Mouse (Mus musculus): Measurements from ENCODE around the gene A930033H14Rik. TPM values are rescaled to one million over a fixed set of nuclear protein-coding genes. Genes with fewer than 3 reads are reported as not detected.

A930033H14Rik gene
- polyA plus RNA-seq, 1 experiment = 1.9 TPM

DNA sequence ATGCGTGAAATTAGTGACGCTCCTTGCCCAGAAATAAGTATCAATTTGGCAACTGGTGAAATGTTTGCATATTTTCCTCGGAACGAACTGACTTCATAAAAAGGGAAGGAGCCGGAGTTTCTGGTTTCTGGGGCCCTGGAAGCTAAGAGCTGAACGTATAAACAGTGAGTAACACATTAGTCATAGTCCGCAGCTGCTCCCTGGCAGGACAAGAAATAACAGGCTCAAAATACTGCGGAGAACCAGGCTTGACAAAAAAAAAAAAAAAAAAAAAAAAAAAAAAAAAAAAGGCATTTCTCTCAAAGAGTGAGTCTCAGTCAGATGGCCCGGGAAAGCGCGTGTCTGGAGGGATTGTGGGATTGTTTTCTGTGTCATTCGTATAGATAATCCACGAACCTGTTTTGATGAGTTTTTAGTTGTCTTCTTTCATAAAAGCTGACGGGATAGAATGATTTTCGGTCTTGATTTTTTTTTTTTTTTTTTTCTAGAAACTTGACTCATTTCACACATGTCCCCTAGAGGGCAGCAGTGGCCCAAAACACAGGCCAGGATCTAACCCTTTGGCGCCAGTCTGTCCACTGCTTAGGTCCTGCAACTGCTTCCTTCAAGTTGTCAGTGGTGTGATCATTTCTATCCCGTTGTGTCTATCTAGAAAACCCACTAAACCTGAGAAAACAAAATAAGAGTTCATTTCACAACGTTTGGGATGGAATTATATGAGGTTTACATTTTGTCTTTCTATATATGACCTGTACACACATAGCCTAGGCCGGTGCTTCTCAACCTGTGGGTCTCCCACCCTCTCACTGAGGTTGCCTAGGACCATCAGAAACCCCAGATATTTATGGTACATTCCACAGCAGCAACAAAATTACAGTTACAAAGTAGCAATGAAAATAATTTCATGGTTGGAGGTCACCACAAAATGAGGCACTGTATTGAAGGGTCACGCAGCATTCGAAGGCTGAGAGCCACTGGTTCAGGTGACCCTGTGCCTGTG is 26.7 kb downstream of the A930033H14Rik start:
- peak overlapping the region; percentile 20; the same call in 1 of the 2 replicates for H3K4me3 ChIP-seq (ENCODE audit: insufficient read depth, low read length)
- H3K4me1 ChIP-seq (ENCODE audit: control insufficient read depth, insufficient read depth, low read length) = peaks cover 3% of the 10 kb centered on the region; the same call in 1 of the 2 replicates
- H3K27ac ChIP-seq (ENCODE audit: insufficient read depth, low read length) = no peak overlapping the region
- TF ChIP-seq CTCF (IDR thresholded peaks at IDR 0.05; ENCODE audit: extremely low read depth, insufficient read depth, low read length) (peak; percentile 71), POLR2A (IDR thresholded peaks at IDR 0.05; ENCODE audit: extremely low read depth, insufficient read depth, low read length) (no peak)

GRCm38 (mm10) chr10:69185431-69185830 is 27.5 kb downstream of the A930033H14Rik start:
- no peak for TF ChIP-seq CTCF (IDR thresholded peaks at IDR 0.05; ENCODE audit: extremely low read depth, insufficient read depth, low read length)
- no peak for TF ChIP-seq POLR2A (IDR thresholded peaks at IDR 0.05; ENCODE audit: extremely low read depth, insufficient read depth, low read length)
- H3K4me1 ChIP-seq (ENCODE audit: control insufficient read depth, insufficient read depth, low read length) = peaks cover 3% of the 10 kb centered on the region; the same call in 1 of the 2 replicates
- H3K27ac ChIP-seq (ENCODE audit: insufficient read depth, low read length) = no peak overlapping the region
- no peak overlapping the region for H3K4me3 ChIP-seq (ENCODE audit: insufficient read depth, low read length)

DNA sequence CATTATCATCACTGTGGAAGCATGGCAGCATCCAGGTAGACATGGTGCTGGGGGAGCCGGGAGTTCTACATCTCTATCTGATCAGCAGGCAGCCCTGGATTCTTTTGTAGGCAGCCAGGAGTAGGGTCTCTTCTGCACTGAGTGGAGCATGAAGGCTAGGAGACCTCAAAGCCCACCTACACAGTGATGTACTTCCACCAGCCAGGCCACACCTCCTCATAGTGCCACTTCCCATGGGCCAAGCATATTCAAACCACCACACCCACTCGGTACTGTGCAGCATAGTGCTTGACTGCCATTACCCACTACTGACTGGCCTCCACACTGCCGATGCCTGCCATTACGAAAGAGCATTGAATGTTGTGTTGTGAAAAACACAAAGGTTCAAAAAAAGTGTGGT is 28.0 kb downstream of the A930033H14Rik start:
- TF ChIP-seq POLR2A (IDR thresholded peaks at IDR 0.05; ENCODE audit: extremely low read depth, insufficient read depth, low read length) (no peak), CTCF (IDR thresholded peaks at IDR 0.05; ENCODE audit: extremely low read depth, insufficient read depth, low read length) (no peak)
- no peak overlapping the region for H3K4me3 ChIP-seq (ENCODE audit: insufficient read depth, low read length)
- H3K27ac ChIP-seq (ENCODE audit: insufficient read depth, low read length) = no peak overlapping the region

GRCm38 (mm10) chr10:69180997-69181396 is 31.9 kb downstream of the A930033H14Rik start:
- Histone ChIP-seq H3K27ac (ENCODE audit: insufficient read depth, low read length) (no peak overlapping the region), H3K4me3 (ENCODE audit: insufficient read depth, low read length) (no peak overlapping the region), H3K4me1 (ENCODE audit: control insufficient read depth, insufficient read depth, low read length) (peaks cover 3% of the 10 kb centered on the region; the same call in 1 of the 2 replicates)
- TF ChIP-seq CTCF (IDR thresholded peaks at IDR 0.05; ENCODE audit: extremely low read depth, insufficient read depth, low read length) = no peak
- TF ChIP-seq POLR2A (IDR thresholded peaks at IDR 0.05; ENCODE audit: extremely low read depth, insufficient read depth, low read length) = no peak

More for the DNA sequence above, 28.0 kb downstream of the A930033H14Rik start:
- H3K4me1 ChIP-seq (ENCODE audit: control insufficient read depth, insufficient read depth, low read length) = peaks cover 3% of the 10 kb centered on the region; the same call in 1 of the 2 replicates

DNA sequence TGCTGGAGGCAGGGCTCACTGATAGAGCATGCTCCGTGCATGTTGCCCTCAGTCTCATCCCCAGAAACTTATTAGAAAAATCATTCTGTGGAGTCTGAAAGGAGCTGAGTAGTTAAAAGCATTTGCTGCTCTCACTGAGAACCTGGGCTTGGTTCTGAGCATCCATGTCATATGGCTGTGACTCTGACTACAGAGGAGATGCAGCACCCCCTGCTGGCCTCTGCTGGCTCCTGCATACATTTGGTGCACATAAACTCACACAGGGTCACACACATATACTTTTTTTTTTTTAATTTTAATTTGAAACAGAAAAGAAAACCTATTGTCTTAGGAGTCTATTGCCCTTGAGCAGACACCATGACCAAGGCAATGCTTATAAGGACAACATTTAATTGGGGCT is 33.6 kb downstream of the A930033H14Rik start:
- TF ChIP-seq POLR2A (IDR thresholded peaks at IDR 0.05; ENCODE audit: extremely low read depth, insufficient read depth, low read length) = no peak
- TF ChIP-seq CTCF (IDR thresholded peaks at IDR 0.05; ENCODE audit: extremely low read depth, insufficient read depth, low read length) = no peak
- H3K4me3 ChIP-seq (ENCODE audit: insufficient read depth, low read length) = no peak overlapping the region
- no peaks in the 10 kb centered on the region for H3K4me1 ChIP-seq (ENCODE audit: control insufficient read depth, insufficient read depth, low read length)
- H3K27ac ChIP-seq (ENCODE audit: insufficient read depth, low read length) = no peak overlapping the region

GRCm38 (mm10) chr10:69176116-69176515 is 36.8 kb downstream of the A930033H14Rik start:
- Histone ChIP-seq H3K27ac (ENCODE audit: insufficient read depth, low read length) (no peak overlapping the region), H3K4me1 (ENCODE audit: control insufficient read depth, insufficient read depth, low read length) (no peaks in the 10 kb centered on the region), H3K4me3 (ENCODE audit: insufficient read depth, low read length) (no peak overlapping the region)
- TF ChIP-seq POLR2A (IDR thresholded peaks at IDR 0.05; ENCODE audit: extremely low read depth, insufficient read depth, low read length) (no peak), CTCF (IDR thresholded peaks at IDR 0.05; ENCODE audit: extremely low read depth, insufficient read depth, low read length) (no peak)

GRCm38 (mm10) chr10:69172412-69172811 is 40.5 kb downstream of the A930033H14Rik start:
- TF ChIP-seq CTCF (IDR thresholded peaks at IDR 0.05; ENCODE audit: extremely low read depth, insufficient read depth, low read length) (no peak), POLR2A (IDR thresholded peaks at IDR 0.05; ENCODE audit: extremely low read depth, insufficient read depth, low read length) (no peak)
- no peak overlapping the region for H3K4me3 ChIP-seq (ENCODE audit: insufficient read depth, low read length)

DNA sequence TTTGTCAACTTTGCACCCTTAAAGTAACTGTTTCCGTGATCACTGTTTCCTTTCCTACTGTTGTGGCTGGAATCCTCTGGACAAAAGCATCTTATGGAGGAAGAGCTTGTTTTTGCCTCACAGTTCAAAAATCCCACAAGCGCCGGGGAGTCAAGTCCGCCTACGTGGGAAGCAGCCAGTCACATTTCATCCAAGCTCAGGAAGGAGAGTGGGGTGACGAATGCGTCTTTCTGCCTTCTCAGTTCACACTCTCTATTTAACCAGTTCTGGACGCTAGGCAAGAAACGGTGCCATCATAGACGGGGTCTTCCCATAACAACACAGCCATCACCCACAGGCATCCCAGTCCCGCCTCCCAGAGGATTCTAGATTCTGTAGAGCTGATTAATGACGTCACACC is 46.4 kb downstream of the A930033H14Rik start:
- Histone ChIP-seq H3K4me3 (ENCODE audit: insufficient read depth, low read length) (no peak overlapping the region), H3K4me1 (ENCODE audit: control insufficient read depth, insufficient read depth, low read length) (peaks cover 2% of the 10 kb centered on the region), H3K27ac (ENCODE audit: insufficient read depth, low read length) (peak overlapping the region; percentile 54)
- TF ChIP-seq CTCF (IDR thresholded peaks at IDR 0.05; ENCODE audit: extremely low read depth, insufficient read depth, low read length) (no peak), POLR2A (IDR thresholded peaks at IDR 0.05; ENCODE audit: extremely low read depth, insufficient read depth, low read length) (no peak)

More at GRCm38 (mm10) chr10:69172412-69172811, 40.5 kb downstream of the A930033H14Rik start:
- no peak overlapping the region for H3K27ac ChIP-seq (ENCODE audit: insufficient read depth, low read length)
- H3K4me1 ChIP-seq (ENCODE audit: control insufficient read depth, insufficient read depth, low read length) = no peaks in the 10 kb centered on the region

GRCm38 (mm10) chr10:69165847-69166246 is 47.1 kb downstream of the A930033H14Rik start:
- TF ChIP-seq POLR2A (IDR thresholded peaks at IDR 0.05; ENCODE audit: extremely low read depth, insufficient read depth, low read length) (no peak), CTCF (IDR thresholded peaks at IDR 0.05; ENCODE audit: extremely low read depth, insufficient read depth, low read length) (no peak)
- Histone ChIP-seq H3K27ac (ENCODE audit: insufficient read depth, low read length) (no peak overlapping the region), H3K4me1 (ENCODE audit: control insufficient read depth, insufficient read depth, low read length) (peaks cover 2% of the 10 kb centered on the region), H3K4me3 (ENCODE audit: insufficient read depth, low read length) (no peak overlapping the region)

All from cortical plate, adult 2 months (tissue).